Mouse (Mus musculus) gastrocnemius, postnatal 10 days (tissue): Measurements from ENCODE around the gene Akr1a1. TPM values are rescaled to one million over a fixed set of nuclear protein-coding genes. Genes with fewer than 3 reads are reported as not detected.

ENCODE experiments used
- total RNA-seq, 2 experiments: library from RNA; stranded (reverse); gene quantifications; 2 replicates each; pipeline ENCODE4 v1.2.3; 2021

The Akr1a1 gene
- total RNA-seq, 2 experiments from 2014 or later = 300 to 334 TPM

Other genes starting within 250 kb of the Akr1a1 start
- 10 to 100 TPM; 50.1 to 59.8 TPM for gene Mast2, start 187.5 kb downstream of the Akr1a1 start, total RNA-seq
- gene Ipp, start 144.1 kb downstream of the Akr1a1 start, total RNA-seq = 10 to 100 TPM; 14.4 to 15.2 TPM
- 10 to 100 TPM; 15.7 to 16.4 TPM for gene Tmem69, start 95.7 kb downstream of the Akr1a1 start, total RNA-seq
- gene Gpbp1l1, start 94.0 kb downstream of the Akr1a1 start, total RNA-seq = 10 to 100 TPM; 32.0 to 34.3 TPM
- gene Ccdc17, start 55.0 kb downstream of the Akr1a1 start, total RNA-seq = 1 to 10 TPM; 2.1 to 2.4 TPM
- gene Nasp, start 23.7 kb downstream of the Akr1a1 start, total RNA-seq = 10 to 100 TPM; 22.2 to 28.5 TPM
- 100 to 1,000 TPM; 241 to 242 TPM for gene Prdx1, start 33.9 kb upstream of the Akr1a1 start, total RNA-seq
- gene Mmachc, start 56.7 kb upstream of the Akr1a1 start, total RNA-seq = 10 to 100 TPM; 23.0 to 25.6 TPM
- 1 to 10 TPM; 5.0 to 7.5 TPM for gene Ccdc163, start 56.8 kb upstream of the Akr1a1 start, total RNA-seq
- gene Tesk2, start 69.3 kb upstream of the Akr1a1 start, total RNA-seq = 1 to 10 TPM; 2.9 to 3.0 TPM
- 10 to 100 TPM in 1 of 2 experiments, 1 to 10 TPM in 1; 8.3 to 11.7 TPM for gene Toe1, start 156.0 kb upstream of the Akr1a1 start, total RNA-seq
- 1 to 10 TPM; 1.4 to 3.9 TPM for gene Mutyh, start 156.0 kb upstream of the Akr1a1 start, total RNA-seq
- 1 to 10 TPM; 1.5 to 2.3 TPM for gene Hpdl, start 170.0 kb upstream of the Akr1a1 start, total RNA-seq
- gene Zswim5, start 225.7 kb upstream of the Akr1a1 start, total RNA-seq = under 1 TPM; 0.35 to 0.47 TPM